Mouse (Mus musculus) heart, embryonic 11.5 days (tissue): ENCODE results near the gene Exo5. TPM values are rescaled to one million over a fixed set of nuclear protein-coding genes. Genes with fewer than 3 reads are reported as not detected.
A peak's percentile ranks its signal among the peaks of the same experiment; 100 is the strongest.

ENCODE experiments used
- ATAC-seq: fragments of 200-750 bp; cut with Nextera tagmentation; replicated peaks from 2 replicates; pipeline ENCODE4 v1.8.0; 2017; ENCODE audit warnings: moderate library complexity; ENCODE audit not compliant: insufficient number of reproducible peaks, low FRiP score, low TSS enrichment
- H3K27ac ChIP-seq: fragments of 300-500 bp; sonication (generic); 2 replicates; pipeline ENCODE4 v1.5.1; 2014; ENCODE audit warnings: mild to moderate bottlenecking, low read depth, low read length
- H3K27me3 ChIP-seq: fragments of 300-500 bp; sonication (generic); 2 replicates; pipeline ENCODE4 v1.6.1; 2014; ENCODE audit warnings: mild to moderate bottlenecking, low read length, mixed read lengths; ENCODE audit not compliant: control insufficient read depth, insufficient read depth
- H3K36me3 ChIP-seq: fragments of 300-500 bp; sonication (generic); 2 replicates; pipeline ENCODE4 v1.6.1; 2014; ENCODE audit warnings: mild to moderate bottlenecking, low read length, moderate library complexity, mixed read lengths; ENCODE audit not compliant: control insufficient read depth, insufficient read depth
- H3K4me1 ChIP-seq: fragments of 300-500 bp; sonication (generic); 2 replicates; pipeline ENCODE4 v1.6.1; 2014; ENCODE audit warnings: low read length; ENCODE audit not compliant: control insufficient read depth, insufficient read depth
- H3K4me2 ChIP-seq: fragments of 300-500 bp; sonication (generic); 2 replicates; pipeline ENCODE4 v1.6.1; 2014; ENCODE audit warnings: mild to moderate bottlenecking, moderate library complexity
- H3K4me3 ChIP-seq: fragments of 300-500 bp; sonication (generic); 2 replicates; pipeline ENCODE4 v1.5.1; 2014; ENCODE audit warnings: low read depth, low read length
- H3K9ac ChIP-seq: fragments of 300-500 bp; sonication (generic); 2 replicates; pipeline ENCODE4 v1.6.1; 2014; ENCODE audit warnings: mild to moderate bottlenecking, low read depth, low read length, moderate library complexity
- H3K9me3 ChIP-seq: fragments of 300-500 bp; sonication (generic); replicated peaks from 2 replicates; pipeline ENCODE4 v1.6.1; 2016; ENCODE audit warnings: low read length; ENCODE audit not compliant: control insufficient read depth
- WGBS: fragments of 180-500 bp; shearing (Covaris S2); extraction: QIAGEN DNeasy Blood & Tissue Kit; methylation state at CpG from one replicate; pipeline ENCODE4 v1.1.7; 2014; ENCODE audit not compliant: insufficient replicate concordance; 5-methylcytosine and 5-hydroxymethylcytosine counted together
- polyA plus RNA-seq: library from polyadenylated mRNA; unstranded; fragments of >200 nt; fragmentation: Nextera tagmentation; extraction: Ambion mirVana; gene quantifications from 2 replicates; pipeline ENCODE4 v1.2.1, GENCODE M21; 2014

The Exo5 gene
- polyA plus RNA-seq, 1 experiment from 2014 or later = 13.7 TPM

DNA sequence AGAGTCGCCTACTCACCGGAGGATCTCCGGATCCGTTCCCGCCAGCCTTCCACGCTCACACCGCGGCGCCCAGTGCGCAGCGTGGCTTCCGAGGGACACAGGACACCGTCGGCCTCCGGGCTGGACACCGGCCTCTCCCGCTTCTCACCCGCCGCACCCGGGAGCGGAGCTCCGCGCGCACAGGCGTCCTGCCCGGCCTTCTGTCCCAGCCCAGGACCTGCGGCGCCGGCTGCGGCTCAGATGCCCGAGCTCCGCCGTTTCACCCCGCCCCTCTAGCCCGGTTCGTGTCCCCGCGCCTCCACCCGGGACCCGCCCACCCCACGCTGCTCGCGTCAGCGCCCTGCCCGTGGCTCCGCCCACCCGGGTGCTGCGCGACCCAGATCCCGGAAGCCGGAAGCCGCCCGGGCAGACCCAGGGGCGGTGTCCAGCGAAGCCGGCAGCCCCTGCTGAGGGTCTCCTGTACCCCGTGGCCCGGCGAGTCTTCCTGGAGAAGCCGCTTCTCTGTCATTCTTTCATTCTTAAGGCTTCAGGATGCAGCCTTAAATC is 26.7 kb upstream of the Exo5 start, which contains the start of gene Zfp69:
TSS of gene Zfp69 (minus strand) at position 272 of the 546 bp plus-strand sequence.
- no peaks in the 10 kb centered on the region for H3K9me3 ChIP-seq
- H3K4me3 ChIP-seq = peak within 1 kb of the TSS; percentile 82
- under 1% methylated on average over 59 of the region's 60 CpGs for WGBS
- peak; percentile 98 for ATAC-seq
- H3K27ac ChIP-seq = peak within 1 kb of the TSS; percentile 94
- no peaks in the 10 kb centered on the region for H3K4me1 ChIP-seq
- peak within 1 kb of the TSS; percentile 69 for H3K4me2 ChIP-seq
- no peaks in the 10 kb centered on the region for H3K27me3 ChIP-seq
- no peaks in the 10 kb centered on the region for H3K36me3 ChIP-seq
- peak within 1 kb of the TSS; percentile 95 for H3K9ac ChIP-seq

DNA sequence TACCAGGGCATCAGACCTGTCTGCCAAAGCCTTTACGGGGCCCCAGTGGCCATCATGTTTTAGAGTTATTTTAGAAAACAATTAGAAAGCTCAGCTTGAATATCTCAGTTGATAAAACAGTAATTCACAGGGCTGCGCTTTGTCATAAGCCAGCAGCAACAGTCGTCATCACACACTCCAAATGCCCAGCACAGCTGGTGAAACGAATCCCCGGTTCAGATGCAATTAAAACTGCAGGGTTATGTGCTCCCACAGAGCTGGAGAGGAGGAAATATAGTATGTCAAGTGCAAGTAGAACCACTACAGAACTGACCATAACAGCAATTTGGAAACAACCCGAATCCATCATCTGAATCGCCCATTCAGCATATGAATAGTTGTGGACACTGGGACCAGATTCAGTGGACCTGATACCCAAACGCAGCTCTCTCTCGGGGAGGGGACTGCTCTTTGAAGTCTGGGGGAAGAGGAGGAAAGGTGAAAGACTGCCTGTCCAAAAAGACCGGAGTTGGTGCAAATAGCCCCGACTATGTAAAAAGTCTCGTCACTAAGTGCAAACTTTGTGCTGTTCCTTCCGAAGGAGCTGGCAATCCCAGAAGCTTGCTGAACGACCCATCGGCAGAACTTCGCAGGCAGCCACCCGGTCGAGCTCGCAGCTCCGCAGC is 26.1 kb upstream of the Exo5 start:
- peak overlapping the region; percentile 95 for H3K9ac ChIP-seq
- ATAC-seq = no peak
- peak overlapping the region; percentile 69 for H3K4me2 ChIP-seq
- no peaks in the 10 kb centered on the region for H3K4me1 ChIP-seq
- 6% methylated on average over 20 of the region's 20 CpGs for WGBS
- H3K4me3 ChIP-seq = peak overlapping the region; percentile 82
- no peaks in the 10 kb centered on the region for H3K9me3 ChIP-seq
- H3K36me3 ChIP-seq = no peaks in the 10 kb centered on the region
- H3K27ac ChIP-seq = peak overlapping the region; percentile 94
- no peaks in the 10 kb centered on the region for H3K27me3 ChIP-seq

DNA sequence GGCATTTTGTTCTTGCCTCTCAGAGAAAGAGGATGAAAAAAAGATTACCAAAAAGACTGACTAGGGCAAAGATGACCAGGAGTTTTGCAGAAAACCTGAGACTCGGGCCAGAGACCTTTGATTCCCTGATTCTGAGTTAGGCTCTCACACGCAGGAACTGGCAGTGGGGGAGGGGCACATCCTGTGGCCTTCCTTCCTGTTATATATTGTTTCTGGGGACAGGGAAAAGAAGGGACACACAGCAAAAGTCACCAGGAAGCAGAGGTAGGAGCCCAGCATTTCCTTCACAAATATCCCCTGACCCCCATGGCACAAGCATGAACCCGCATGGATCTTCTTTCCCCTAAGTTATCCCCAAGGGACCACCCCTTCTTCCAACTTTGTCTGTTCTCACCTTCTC is 24.1 kb upstream of the Exo5 start:
- Histone ChIP-seq H3K4me2 (peak overlapping the region; percentile 69), H3K36me3 (no peaks in the 10 kb centered on the region), H3K4me3 (peak overlapping the region; percentile 82; the same call in 1 of the 2 replicates), H3K27ac (peak overlapping the region; percentile 94), H3K27me3 (no peaks in the 10 kb centered on the region), H3K9me3 (no peaks in the 10 kb centered on the region), H3K9ac (peak overlapping the region; percentile 58; the same call in 1 of the 2 replicates), H3K4me1 (no peaks in the 10 kb centered on the region)
- ATAC-seq = no peak
- WGBS = 32% methylated on average over 3 of the region's 3 CpGs

DNA sequence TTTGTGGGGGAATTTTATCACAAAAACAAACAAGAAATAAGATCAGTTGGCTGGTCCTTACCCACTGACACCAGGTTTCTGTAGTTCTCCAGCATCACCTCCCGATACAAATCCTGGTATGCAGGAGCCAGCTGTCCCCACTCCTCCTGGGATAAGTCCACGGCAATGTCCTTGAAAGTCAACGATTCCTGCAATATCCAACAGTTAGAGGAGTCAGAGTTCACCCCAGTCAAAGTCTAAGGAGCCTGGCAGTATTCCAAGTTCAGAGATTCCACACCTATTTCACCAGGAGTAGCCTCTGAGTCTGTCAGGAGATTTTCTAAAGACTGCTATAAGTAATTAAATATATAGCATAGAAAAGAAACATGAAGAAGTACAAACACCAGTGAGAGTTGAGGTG is 10.2 kb upstream of the Exo5 start:
- 80% methylated on average over 3 of the region's 3 CpGs for WGBS
- H3K4me3 ChIP-seq = no peak overlapping the region
- H3K4me2 ChIP-seq = no peak overlapping the region
- no peaks in the 10 kb centered on the region for H3K27me3 ChIP-seq
- H3K4me1 ChIP-seq = no peaks in the 10 kb centered on the region
- no peak overlapping the region for H3K27ac ChIP-seq
- H3K36me3 ChIP-seq = peaks cover 12% of the 10 kb centered on the region
- ATAC-seq = no peak
- no peak overlapping the region for H3K9ac ChIP-seq
- H3K9me3 ChIP-seq = peaks cover 5% of the 10 kb centered on the region

DNA sequence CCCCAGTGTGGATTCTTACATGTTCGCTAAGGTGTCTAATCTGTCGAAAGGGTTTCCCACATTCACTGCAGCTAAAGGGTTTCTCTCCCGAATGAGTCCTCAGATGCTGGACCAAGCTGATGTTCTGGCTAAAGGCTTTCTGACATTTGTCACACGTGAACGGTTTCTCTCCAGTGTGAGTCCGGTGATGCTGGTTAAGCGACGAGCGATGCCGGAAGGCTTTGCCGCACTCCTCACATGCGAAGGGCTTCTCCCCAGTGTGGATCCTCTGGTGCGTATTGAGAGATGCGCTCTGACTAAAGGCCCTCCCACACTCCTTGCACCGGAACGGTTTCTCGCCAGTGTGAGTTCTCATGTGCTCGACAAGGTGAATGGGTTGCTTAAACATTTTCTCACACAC is 5.9 kb upstream of the Exo5 start:
- Histone ChIP-seq H3K4me3 (no peak overlapping the region), H3K27ac (no peak overlapping the region), H3K27me3 (no peaks in the 10 kb centered on the region), H3K9me3 (peaks cover 5% of the 10 kb centered on the region), H3K36me3 (peaks cover 12% of the 10 kb centered on the region), H3K4me1 (no peaks in the 10 kb centered on the region), H3K9ac (no peak overlapping the region), H3K4me2 (no peak overlapping the region)
- ATAC-seq = no peak
- 91% methylated on average over 18 of the region's 18 CpGs for WGBS

DNA sequence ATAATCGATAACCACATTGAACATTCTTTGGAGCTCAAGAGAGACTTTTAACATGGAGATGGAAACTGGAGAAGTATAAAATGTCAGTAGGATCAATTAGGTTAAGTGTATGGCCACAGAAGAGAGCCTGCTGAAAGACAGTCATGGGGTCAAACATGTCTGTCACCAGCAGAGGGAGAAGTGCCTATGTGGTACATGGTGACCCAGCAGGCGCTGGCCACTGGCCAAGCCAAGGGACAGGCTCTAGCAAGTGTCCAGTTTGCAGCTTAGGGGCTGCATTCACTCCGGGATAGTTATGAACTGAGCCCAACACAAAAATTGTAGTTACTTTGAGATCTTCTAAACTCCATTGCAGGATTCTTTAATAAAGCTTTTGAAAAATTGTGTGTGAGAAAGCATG is 3.9 kb upstream of the Exo5 start:
- H3K36me3 ChIP-seq = peaks cover 9% of the 10 kb centered on the region
- peaks cover 5% of the 10 kb centered on the region for H3K9me3 ChIP-seq
- no peaks in the 10 kb centered on the region; the same call in 1 of the 2 replicates for H3K4me1 ChIP-seq
- no peak overlapping the region for H3K4me3 ChIP-seq
- no peak overlapping the region for H3K9ac ChIP-seq
- WGBS = 77% methylated on average over 3 of the region's 3 CpGs
- H3K27ac ChIP-seq = no peak overlapping the region
- no peak for ATAC-seq
- H3K27me3 ChIP-seq = no peaks in the 10 kb centered on the region
- no peak overlapping the region for H3K4me2 ChIP-seq

DNA sequence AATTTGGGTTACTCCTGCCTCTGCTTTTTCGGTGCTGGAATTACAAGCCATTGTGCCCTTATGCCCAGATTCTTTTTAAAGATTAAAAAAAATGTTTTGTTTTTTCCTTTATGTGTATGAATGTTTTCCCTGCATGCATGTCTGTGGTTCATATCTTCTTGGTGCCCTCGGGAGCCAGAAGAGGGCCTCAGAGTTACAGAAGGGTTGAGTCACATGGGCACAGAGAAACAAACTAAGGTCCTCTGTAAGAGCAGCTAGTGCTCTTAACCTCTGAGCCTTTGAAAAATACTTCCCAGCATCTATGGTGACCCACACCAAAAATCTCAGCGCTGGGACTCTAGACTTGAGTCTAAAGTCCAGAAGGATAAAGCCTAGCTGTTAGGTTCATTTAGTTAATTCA is 569 bp upstream of the Exo5 start:
- H3K36me3 ChIP-seq = peaks cover 17% of the 10 kb centered on the region
- peak overlapping the region; percentile 70 for H3K4me2 ChIP-seq
- peaks cover 2% of the 10 kb centered on the region for H3K9me3 ChIP-seq
- H3K9ac ChIP-seq = peak overlapping the region; percentile 76
- peak overlapping the region; percentile 81 for H3K27ac ChIP-seq
- no peaks in the 10 kb centered on the region for H3K27me3 ChIP-seq
- ATAC-seq = 0 out of 2 replicates have a peak, but pooled peaks have one; percentile 50
- WGBS = 16% methylated on average over 3 of the region's 3 CpGs
- no peaks in the 10 kb centered on the region; the same call in 1 of the 2 replicates for H3K4me1 ChIP-seq
- peak overlapping the region; percentile 63 for H3K4me3 ChIP-seq

DNA sequence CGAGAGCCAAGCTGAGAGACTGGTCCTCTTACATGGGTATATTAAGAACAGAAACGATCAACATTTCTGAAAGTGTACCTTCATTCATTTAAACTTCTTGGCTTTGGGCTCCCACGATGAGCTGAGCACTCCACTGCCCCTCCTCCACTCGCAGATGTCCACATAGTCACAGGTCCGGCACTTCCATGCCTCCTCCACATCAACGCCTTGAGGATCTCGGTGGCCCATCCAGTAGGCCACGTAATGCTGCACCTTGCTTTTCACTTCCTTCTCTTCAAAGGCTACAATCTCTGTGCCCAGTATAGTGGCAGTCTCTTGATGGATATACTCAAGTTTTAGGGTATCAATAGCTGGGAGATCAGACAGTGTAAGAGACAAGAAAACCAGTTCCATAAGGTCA is 3.4 kb downstream of the Exo5 start:
- Histone ChIP-seq H3K27me3 (no peaks in the 10 kb centered on the region), H3K4me2 (no peak overlapping the region), H3K27ac (no peak overlapping the region), H3K9ac (no peak overlapping the region), H3K36me3 (peaks cover 19% of the 10 kb centered on the region), H3K4me3 (no peak overlapping the region), H3K9me3 (no peaks in the 10 kb centered on the region), H3K4me1 (no peaks in the 10 kb centered on the region; the same call in 1 of the 2 replicates)
- WGBS = 94% methylated on average over 8 of the region's 8 CpGs
- no peak for ATAC-seq

DNA sequence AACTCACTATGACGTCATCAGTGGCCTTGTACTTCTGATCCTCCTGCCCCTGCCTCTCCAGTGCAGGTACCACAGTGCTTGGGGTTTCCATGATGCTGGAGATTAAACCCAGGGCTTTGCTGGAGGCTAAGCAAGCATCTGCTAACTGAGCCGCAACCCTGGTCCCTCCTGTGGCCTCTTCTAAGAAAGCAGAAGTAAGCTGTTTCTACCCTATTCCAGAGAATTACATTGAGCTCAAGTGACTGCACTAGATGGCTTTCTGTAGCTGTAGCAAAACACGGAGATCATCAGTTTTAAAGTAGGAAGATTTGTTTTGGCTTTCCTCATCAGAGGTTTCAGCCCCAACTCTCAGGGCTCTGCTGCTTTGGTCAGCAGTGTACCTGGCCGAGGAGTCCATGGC is 10.3 kb downstream of the Exo5 start:
- no peak overlapping the region for H3K27ac ChIP-seq
- no peaks in the 10 kb centered on the region for H3K27me3 ChIP-seq
- no peak overlapping the region for H3K4me3 ChIP-seq
- H3K9ac ChIP-seq = no peak overlapping the region
- 70% methylated on average over 4 of the region's 4 CpGs for WGBS
- H3K9me3 ChIP-seq = no peaks in the 10 kb centered on the region
- H3K36me3 ChIP-seq = no peaks in the 10 kb centered on the region
- no peaks in the 10 kb centered on the region for H3K4me1 ChIP-seq
- H3K4me2 ChIP-seq = no peak overlapping the region
- ATAC-seq = no peak
